Mouse (Mus musculus) ES-E14 (cell line): ENCODE measurements around the gene Arntl.

Experiments used
- CHD2 ChIP-seq: IDR thresholded peaks from 2 replicates; pipeline ENCODE4 v1.6.1; 2014; ENCODE audit warnings: mild to moderate bottlenecking, low read depth, low read length, inconsistent platforms
- MAFK ChIP-seq: IDR thresholded peaks from 2 replicates; pipeline ENCODE4 v1.6.1; 2014; ENCODE audit warnings: mild to moderate bottlenecking, low read depth, low read length, inconsistent platforms; ENCODE audit not compliant: insufficient read depth
- ZC3H11A ChIP-seq: IDR thresholded peaks from 2 replicates; pipeline ENCODE4 v1.6.1; 2012; ENCODE audit warnings: low read depth, mild to moderate bottlenecking, inconsistent platforms, low read length, borderline replicate concordance
- ZNF384 ChIP-seq: IDR thresholded peaks from 2 replicates; pipeline ENCODE4 v1.6.1; 2012; ENCODE audit warnings: low read depth, low read length, inconsistent platforms

DNA sequence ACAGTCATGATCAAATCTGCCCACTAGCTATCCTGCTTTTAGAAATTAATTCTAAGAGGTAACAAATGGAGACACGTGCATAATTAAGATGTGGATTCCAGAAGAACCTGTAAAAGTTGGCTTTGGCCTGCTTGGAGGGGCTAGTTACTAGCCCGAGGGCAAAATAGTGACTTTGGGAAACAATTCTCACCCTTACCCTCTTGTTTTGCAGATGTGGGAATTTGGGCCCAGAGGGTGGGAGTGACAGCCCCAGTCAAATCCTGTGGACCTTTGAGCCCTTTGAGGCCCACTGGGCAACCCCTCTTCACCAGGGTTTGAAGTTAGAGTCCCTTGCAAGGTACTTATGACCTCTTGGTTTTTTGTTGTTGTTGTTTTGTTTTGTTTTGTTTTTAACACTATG, 72.0 kb downstream of the Arntl start:
- TF ChIP-seq CHD2, result no peak
- no peak for TF ChIP-seq ZNF384
- TF ChIP-seq MAFK, result no peak
- no peak for TF ChIP-seq ZC3H11A
